Mouse (Mus musculus) layer of hippocampus, postnatal 14 days (tissue): ENCODE data around the gene Vangl1. TPM values are rescaled to one million over a fixed set of nuclear protein-coding genes. Genes with fewer than 3 reads are reported as not detected.

Experiments
- DNase-seq, 2 experiments: peaks; one replicate each; pipeline ENCODE4 v3.0.0; 2021 to 2022; ENCODE audit warnings: low spot score in 2 of 2, mixed read lengths in 1 of 2
- total RNA-seq, 2 experiments: library from RNA; stranded (reverse); gene quantifications; 2 replicates each; pipeline ENCODE4 v1.2.3; 2021

The Vangl1 gene
- total RNA-seq, 2 experiments from 2014 or later: 9.2 to 12.5 TPM

DNA sequence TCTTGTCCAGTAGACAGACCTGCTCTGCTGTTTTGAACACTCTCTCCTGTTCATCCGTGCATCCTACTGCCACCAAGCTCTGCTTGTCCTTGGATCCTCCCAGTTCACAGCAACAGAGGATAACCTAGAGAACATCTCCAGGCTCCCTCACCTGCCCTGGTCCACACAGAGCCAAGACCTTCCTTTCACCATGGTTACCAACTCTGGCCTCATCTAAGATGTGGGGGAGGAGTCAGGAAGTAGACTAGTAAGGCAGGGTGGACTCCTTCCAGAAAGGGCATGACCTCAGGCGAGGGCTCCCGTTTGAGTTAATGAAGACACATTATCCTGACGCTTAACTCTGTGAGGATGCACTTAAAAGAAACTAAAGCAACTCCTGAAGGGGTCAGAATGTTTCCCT, 4.5 kb downstream of the Vangl1 start:
- no peak for DNase-seq

- DNase-seq: no peak
Observed at GRCm38 (mm10) chr3:102199226-102199625, 5.3 kb downstream of the Vangl1 start.

GRCm38 (mm10) chr3:102198446-102198845, 6.0 kb downstream of the Vangl1 start:
- DNase-seq: no peak

DNA sequence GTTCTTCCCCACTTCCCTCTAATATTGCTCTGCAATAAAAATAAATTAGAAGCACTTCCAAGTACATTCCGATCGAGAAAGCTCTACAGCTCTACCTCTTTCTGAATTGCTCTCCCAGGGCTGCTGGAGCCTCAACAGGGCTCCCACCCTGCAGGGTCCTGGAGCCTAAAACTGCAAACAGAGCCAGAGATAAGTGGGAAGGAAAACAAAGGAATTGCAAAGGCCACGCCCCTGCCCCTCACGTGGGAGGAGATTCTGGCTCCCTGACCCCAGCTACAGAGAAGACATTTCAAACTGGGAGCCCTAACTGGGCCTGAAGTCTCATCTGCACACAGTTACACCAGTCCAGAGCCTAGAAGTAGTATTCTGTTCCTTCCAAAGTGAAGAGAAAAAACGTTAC, 6.7 kb downstream of the Vangl1 start:
- DNase-seq: no peak

GRCm38 (mm10) chr3:102197152-102197551, 7.3 kb downstream of the Vangl1 start:
- DNase-seq: no peak

GRCm38 (mm10) chr3:102196166-102196565, 8.3 kb downstream of the Vangl1 start:
- DNase-seq: no peak

GRCm38 (mm10) chr3:102195762-102196161, 8.7 kb downstream of the Vangl1 start:
- no peak for DNase-seq

- DNase-seq: no peak
Observed at GRCm38 (mm10) chr3:102194291-102195051, 10.0 kb downstream of the Vangl1 start.

DNA sequence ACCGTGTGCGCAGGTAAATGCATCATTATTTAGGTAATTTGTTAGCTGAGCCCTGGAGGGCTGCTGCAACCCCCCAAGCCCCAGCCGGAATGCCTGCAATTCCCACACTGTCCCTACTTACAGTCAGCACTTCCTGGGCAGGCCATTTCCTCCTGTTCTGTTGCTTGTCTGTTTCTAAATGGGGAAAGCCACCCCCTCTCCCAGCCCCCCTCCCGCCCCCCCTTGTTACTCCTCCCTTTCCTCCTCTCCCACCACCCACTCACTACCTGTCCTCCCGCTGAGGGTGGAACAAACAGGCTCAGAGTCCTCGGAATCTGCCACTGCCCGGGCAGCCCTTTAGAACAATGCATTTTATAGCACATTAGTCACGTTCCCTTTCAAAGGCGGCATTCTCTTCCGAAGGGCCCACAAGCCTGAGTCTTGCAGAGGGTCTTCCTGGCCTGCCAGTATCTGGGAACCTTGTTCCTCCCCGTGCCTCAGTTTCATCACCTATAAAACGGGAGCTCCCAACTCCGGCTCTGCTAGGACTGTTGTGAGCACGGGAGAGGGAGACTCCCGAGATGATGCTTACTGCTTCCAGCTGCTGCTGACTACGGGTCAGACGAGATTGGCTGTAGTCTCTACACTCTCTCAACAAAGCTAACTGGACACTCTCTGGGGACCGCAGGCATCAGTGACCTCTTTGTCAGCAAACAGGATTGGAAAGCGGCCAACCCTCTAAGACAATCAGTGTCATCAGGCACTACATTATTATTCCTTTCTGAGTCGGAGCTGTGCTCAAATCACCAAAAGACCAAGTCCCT, 10.8 kb downstream of the Vangl1 start:
- DNase-seq: no peak

DNA sequence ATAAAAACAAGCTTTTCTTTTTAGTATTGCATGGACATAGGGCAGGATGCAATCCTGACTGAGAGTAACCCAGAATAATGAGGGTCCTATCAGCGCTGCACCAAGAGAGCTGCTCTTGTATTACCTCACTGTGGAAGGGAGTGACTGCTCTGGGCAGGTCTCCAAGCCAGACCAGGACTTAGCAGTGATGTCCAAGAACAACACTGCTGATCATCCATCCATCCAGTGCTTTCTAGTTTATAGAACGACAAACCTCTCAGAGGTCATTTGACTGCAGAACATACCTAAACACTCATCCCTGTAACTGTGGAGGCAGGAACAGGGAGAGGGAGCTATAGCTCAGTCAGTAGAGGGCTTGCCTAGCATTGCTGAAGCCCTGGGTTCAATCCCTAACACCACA, 11.9 kb downstream of the Vangl1 start:
- DNase-seq: no peak

DNA sequence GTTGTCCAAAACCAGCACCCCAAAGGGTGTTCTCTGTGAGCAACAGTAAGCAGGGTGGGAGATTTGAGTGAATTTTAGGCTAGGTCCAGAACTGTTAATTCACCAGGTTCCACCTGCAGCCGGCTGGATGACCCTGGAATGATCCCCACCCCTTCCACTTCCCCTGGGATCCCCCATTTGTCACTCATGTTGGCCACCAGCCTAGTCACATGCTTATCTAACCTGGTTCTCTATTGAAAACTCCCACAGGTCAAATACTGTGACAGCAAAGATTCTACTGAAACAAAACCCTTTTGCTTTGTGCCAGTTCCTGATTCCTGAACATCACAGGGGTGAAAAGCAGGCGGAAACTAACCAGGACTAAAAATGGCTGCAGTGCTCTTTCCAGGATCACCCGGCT, 12.9 kb downstream of the Vangl1 start:
- DNase-seq: no peak

DNA sequence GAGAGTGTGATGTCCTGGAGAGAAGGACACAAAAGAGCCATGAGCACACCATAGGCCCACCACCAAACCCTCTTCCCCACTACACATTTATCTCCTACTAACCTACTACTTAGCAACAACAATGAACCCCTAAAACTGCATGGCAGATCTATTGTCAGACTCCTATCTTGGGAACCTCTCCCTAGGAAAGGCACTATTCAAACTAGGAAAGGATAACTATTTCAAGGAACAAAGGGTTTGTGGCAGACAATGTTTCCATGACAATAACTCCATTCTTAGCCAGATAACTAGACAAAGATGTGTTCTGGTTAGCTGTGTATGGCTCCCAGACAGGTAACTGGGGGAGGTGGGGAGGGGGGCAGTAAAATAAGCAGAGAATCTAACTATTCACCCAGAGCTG, 13.9 kb downstream of the Vangl1 start:
- DNase-seq: no peak

DNA sequence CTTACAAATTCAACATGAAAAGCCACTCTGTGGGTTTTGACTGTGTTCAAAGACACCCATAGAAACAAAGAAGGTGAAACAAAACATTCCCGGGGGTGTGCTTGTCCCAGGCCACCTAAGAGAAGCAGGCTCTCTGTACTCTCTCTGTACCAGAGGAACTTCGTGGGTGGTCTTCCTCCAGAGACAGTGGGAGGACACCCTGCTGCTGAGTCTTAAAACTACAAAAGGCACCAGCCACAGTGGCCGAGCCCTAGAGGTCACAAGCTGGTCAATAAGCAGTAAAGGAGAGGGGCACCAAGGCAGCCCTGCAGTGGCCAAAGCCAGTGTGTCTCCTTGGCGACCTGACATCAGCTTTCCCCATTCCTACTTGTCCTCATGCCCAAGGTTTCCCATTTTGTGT, 14.5 kb downstream of the Vangl1 start:
- DNase-seq: no peak

DNA sequence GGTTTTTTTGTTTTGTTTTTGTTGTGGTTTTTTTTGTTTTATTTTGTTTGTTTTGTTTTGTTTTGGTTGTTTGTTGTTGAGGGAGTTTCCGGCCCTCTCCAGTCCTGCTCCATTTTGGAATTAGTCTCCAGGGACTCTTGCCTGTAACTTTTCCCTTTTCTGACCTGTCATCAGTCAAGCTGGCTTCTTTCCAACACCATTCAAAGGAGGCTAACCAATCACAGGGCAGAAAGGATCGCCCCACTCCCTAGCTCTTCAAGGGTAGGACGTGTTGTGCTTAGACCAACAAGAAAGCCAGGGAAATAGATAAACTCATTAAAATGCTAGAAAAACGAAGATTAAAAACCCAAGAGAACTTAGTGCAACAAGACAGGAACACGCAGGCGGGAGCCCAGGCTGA, 15.5 kb downstream of the Vangl1 start:
- no peak for DNase-seq

- no peak for DNase-seq
Observed at GRCm38 (mm10) chr3:102187401-102187800, 17.1 kb downstream of the Vangl1 start.

GRCm38 (mm10) chr3:102184721-102185120, 19.8 kb downstream of the Vangl1 start:
- no peak for DNase-seq

DNA sequence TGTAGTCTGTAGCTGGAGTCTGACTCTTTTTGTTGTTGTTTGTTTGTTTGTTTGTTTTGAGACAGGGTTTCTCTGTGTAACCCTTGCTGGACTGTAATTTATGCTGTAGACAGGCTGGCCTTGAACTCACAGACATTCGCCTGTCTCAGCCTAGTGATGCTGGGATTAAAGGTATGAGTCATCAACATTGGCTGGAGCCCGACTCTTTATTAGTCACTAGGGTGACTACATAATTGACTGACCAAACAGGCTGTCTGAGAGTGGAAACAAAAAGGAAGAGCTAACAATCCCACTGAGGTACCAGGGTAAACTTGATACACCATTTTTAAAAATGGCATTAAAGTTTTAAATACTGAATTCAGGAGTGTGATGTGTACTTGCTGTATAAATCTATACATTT, 21.9 kb downstream of the Vangl1 start:
- no peak for DNase-seq

- DNase-seq: no peak
Observed at GRCm38 (mm10) chr3:102181191-102181590, 23.3 kb downstream of the Vangl1 start.

DNA sequence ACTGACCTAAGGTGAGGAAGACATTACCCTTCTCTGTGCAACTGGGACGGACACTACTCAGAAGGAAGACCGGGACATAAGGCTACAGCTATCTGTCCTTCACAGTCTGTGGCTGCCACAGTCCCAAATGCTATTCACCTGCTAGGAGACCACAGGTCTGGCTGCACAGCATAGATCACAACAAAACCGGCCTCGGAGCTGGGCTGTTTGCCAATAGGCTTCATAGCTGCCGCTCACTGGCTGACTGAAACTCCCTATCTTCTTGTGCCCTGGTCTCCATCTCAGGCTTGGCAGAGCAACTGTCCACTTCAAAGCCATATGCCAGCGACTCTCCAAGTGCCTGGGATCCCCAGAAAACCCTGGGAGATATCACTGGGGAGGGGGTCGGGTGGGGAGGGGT, 23.7 kb downstream of the Vangl1 start:
- no peak for DNase-seq

GRCm38 (mm10) chr3:102179869-102180268, 24.6 kb downstream of the Vangl1 start:
- DNase-seq: no peak

DNA sequence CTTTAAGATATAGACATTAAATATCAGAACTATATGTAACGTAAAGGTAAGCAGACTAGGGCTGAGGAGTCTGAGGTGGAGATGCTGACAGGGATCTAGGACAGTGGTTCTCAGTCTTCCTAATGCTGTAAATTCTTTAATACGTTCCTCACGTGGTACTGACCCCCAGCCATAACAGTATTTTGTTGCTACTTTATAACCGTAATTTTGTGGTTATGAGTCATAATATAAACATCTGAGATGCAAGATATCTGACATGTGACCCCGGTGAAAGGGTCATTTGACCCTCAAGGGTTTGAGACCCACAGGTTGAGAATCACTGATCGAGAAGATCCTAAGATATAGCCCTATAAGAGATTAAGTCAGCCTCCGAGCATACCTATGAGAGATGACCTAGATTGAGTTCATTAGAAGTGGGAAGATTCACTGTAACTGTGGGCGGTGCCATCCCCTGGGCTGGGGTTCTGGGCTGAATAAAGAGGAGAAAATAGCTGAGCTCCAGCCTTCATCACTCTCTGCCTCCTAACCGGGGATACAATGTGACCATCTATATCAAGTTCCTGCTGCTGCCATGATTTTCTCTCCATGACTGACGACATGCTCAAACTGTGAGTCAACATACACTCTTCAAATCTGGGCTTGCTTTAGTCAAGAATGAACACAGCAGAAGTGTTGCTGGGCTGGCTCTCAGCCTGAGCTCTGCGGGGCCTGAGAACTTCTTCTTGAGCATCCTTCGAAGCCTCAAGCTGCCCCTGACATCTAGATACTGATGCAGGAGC, 26.5 kb downstream of the Vangl1 start:
- DNase-seq: no peak

DNA sequence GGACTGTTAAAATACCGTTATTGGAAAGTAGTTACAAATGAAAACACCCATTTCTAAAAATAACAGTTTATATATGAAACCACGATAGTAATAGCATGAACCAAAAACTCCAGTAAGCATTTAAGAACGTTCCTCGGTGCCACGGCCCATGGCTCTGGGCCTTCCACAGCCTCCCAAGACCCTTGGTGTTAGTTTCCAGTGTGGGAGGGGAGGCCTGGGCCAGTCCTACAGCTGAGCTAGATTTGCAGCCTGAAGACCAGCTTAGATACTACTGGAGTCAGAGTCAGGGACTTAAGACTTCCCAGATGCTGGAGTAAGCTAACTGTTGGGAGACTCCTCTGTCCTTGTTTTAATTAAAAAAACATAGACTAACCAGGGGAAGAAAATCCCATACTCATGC, 28.4 kb downstream of the Vangl1 start:
- no peak for DNase-seq
